Mouse (Mus musculus) urinary bladder, postnatal 14 days (tissue): ENCODE data around the gene Arid4a.
"Not testable (repeated sequence)": the region's sequence is repeated elsewhere in the genome, so short reads cannot be mapped to it uniquely, and the experiment has no call there.

Experiments
- DNase-seq: peaks from one replicate; pipeline ENCODE4 v3.0.0; 2021; ENCODE audit warnings: low spot score

The Arid4a gene

DNA sequence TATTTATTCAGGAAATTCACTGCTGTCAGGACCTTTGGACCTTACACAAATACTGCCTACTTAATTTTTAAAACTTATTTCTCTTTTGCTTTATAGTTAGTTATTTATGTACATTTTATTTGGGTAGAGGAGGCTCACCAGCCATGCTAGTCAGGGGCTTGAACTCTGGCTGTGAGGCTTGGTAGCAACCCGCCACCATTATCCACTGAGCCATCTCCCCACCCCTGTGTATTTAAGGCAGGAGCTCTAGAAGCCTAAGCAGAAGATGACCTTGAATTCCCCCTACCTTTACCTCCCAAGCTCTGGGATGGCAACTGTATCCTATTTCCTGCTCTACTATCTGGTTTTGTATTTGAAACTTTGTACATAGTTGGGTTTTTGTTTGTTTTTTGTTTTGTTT is 37.7 kb downstream of the Arid4a start:
- no peak for DNase-seq

DNA sequence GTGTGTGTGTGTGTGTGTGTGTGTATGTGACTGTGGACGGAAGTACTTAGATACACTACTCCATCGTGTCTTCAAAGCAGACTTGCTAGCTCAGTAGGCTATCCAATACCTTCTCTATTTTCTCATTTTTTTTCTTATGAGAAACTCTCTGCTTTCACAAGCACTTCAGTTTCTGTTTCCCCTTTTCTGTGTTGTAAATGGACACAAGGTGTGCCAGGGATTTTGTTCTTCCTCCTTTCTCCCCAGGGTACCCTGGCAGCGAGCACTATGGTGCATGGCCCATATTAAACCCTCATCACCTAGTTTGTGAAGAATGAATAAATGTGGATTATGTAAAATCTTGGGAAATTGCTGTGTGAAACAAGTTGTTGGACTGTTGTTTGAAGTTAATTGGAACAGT is 39.7 kb downstream of the Arid4a start:
- no peak for DNase-seq

DNA sequence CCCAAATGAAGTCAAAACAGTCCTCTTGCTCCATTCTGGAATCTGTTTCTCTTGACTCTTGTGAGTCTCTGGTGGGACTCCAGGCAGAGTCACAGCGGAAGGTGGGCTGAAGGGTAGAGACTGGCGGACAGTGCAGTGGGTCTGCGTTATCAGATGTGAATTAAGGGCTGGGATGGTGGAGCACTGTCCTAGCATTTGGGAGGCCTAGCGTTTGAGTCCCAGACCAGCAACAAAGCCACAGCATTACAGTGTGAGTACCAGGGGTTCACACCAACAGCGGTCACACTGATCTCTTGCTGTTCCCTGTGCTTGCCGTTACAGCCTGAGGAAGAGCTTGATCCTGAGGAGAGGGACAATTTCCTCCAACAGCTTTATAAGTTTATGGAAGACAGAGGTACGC is 44.0 kb downstream of the Arid4a start:
- DNase-seq = no peak

DNA sequence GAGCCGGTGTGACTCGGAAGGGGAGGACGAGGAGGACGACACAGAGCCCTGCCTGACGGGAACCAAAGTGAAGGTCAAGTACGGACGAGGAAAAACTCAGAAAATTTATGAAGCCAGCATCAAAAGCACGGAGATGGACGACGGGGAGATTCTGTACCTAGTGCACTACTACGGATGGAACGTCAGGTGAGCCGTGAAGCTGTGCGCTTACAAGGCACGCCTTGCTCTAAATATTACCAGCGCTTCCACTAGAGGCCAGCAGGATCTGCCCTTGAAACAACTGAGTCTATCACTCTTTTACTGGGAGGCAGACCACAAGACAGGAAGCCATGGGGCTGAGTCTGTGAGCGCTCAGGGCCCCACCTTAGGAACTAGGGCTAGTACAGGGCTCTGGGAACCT is 54.1 kb downstream of the Arid4a start:
- DNase-seq = no peak

DNA sequence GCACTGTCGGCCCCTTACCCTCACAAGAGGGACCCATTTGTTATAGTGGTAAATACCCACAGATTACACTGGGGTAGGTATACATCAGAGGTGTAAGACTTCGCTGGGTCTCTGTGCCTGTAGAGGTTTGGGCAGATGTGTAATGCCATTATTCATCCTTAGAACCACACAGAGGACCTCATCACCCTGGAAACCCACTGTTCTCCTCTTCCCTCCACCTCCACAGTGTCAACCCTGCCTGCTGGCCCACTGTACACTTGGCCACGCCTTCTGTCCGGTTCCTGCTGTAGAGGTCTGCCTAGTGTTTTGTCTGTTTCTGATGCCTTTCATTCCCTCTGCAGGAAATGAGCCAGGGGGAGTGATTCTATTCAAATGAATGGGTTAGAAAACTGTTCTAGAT is 56.3 kb downstream of the Arid4a start:
- DNase-seq = no peak

- no peak for DNase-seq
These were observed 57.4 kb downstream of the Arid4a start for GRCm38 (mm10) chr12:71073113-71073730.

- DNase-seq = no peak
These were observed 70.5 kb downstream of the Arid4a start for GRCm38 (mm10) chr12:71086331-71086730.

DNA sequence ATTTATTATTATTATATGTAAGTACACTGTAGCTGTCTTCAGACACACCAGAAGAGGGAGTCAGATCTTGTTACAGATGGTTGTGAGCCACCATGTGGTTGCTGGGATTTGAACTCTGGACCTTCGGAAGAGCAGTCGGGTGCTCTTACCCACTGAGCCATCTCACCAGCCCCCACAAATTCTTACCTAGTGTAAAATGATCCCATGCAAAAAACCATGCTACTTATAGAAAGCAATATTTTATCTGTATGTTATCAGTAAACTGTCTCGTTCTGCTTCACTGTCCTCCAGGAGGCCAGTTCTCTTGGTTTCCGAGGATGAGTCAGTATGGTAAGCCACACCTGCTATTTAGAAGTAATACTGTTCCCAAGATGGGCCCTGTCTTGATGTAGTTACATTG is 88.5 kb downstream of the Arid4a start:
- DNase-seq = not testable (repeated sequence)

DNA sequence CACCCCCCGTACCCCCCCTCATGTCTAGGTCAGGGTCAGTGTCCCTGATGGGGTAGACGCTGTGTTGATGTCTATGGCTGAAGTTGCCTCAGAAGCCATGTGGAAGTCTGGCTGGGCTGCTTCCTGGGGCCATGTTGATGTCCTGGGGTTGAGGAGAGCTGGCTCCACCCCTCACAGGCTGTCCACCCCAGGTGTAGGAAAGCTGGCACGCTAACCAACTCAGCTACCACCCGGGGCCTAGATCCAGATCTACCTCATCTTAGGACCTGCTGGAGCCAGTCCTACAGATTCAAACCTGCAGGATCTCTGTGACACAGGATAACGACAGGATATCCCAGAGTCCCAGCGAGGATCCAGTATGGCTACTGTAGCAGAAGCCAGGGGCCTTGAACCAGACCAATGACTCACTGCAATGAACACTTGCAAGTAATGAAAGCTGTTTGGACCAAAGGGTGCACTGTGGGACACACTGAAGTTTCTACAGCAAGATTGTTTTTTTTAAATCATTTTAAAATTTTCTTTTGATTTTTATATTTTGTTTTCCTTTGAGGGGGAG is 91.5 kb downstream of the Arid4a start:
- DNase-seq = no peak

DNA sequence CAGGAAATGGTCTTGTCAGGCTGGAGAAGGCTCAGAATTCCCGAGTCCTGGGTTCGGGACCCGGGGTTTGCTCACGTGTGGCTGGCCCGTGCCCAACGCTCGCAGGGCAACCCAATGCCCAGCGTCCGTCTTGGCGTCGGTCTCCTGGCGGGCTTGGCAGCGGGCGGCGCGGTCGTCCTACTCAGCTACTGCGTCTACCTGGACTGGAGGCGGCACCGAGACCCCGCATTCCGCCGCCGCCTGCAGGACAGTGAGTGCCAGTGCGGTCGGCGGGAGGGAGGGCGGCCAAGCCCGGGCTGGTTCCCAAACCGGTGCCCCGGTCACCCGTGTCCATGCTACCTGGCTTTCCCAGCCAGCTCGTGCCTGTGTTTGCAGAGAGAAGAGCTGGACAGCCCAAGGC is 95.5 kb downstream of the Arid4a start, which contains the start of gene Tomm20l:
Gene Tomm20l, plus strand, starts transcription at position 98 of the 400 bp plus-strand sequence.
- peak; percentile 52 for DNase-seq

DNA sequence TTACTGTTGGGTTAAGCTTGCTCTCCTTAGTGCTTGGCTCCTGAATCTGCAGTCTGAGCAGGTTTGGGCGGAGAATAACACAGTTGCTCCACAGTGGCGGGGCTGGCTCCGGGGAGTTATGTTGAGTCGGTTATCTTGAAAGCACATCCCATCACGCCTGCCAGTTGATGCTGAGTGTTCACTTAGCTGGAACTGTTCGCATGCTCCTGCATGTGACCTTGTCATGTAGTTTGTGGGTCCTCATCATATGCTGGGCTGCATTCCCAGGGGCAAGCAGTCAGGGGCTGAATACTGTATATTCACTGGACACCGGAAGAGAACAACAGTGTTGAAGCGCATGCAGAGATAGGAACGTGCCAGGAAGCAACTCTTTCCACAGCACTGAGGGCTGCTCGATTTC is 97.3 kb downstream of the Arid4a start:
- DNase-seq = no peak

DNA sequence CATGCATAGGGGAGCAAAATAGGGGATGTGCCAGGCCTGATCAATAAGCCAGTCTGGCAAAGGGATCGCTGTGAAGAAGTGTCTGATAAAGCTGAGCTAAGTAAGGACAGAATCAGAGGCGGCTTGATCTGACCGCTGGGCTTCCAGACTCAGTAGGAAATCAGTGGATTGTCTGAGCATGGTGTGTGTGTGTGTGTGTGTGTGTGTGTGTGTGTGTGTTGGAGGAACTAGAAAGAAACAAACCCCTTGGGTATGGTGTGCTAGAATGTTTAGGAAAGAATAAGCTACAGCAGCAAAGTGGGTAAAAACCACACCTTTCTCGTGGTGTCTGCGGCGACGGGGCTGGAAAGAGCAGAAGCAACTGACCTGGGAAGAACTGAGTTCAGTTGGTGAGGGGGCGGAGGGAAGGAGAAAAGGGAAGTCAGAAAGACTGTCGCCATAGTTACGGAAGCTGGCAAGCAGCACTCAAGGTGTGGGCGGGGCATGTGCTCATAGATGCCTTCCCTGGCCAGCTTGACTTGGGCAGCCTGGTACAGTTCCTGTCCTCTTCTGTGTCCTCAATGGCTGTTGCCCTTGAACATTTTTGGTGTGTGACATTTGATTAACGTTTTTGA is 98.0 kb downstream of the Arid4a start:
- peak; percentile 47 for DNase-seq

DNA sequence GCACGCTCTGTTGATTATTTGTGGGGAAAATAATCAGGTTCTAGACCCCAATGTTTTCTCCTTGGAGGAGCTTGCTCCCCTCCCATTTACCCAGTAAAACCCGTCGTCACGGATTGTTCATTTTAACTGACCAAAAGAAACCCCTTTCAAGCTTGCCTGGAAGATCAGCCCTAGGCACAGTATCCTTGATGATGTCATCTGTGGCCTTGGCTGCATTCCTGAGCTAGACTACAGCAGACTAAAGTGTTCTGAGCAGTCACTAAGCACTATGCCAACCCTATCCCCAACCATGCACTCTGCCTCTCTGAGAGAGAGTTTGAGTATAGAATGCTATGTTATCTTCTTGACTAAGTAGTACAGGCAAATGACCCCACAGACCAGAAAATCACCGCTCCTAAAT is 100.6 kb downstream of the Arid4a start:
- no peak for DNase-seq

- DNase-seq = no peak
These were observed 106.9 kb downstream of the Arid4a start for GRCm38 (mm10) chr12:71122731-71123130.

DNA sequence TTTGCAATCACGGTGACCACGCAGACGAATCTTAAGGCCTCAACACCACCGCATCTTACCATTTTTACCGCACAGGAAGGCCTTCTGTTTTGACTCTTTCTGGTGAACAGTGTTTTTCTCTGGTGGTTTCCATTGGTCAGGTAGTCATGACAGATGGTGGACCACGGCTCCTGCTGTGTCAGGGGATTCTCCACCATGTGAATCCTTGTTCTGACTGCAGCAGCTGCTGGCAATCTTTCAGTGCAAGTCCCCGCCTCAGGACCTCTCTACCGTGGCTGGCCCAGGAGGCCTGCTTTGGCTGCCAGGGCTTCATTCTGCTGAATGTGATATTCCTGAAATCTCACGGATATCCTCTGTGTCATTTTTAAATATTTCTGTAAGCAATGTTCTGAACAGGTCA is 107.5 kb downstream of the Arid4a start:
- DNase-seq = no peak

GRCm38 (mm10) chr12:71135581-71135980 is 119.8 kb downstream of the Arid4a start:
- no peak for DNase-seq

GRCm38 (mm10) chr12:71136130-71136973 is 120.6 kb downstream of the Arid4a start, which contains the start of the genes Timm9 and 2700049A03Rik:
Gene Timm9, minus strand, starts transcription at chr12:71136684.
Gene 2700049A03Rik, plus strand, starts transcription at chr12:71136848.
- peak; percentile 72 for DNase-seq

GRCm38 (mm10) chr12:71136974-71137491 is 121.2 kb downstream of the Arid4a start:
- DNase-seq = peak; percentile 87

DNA sequence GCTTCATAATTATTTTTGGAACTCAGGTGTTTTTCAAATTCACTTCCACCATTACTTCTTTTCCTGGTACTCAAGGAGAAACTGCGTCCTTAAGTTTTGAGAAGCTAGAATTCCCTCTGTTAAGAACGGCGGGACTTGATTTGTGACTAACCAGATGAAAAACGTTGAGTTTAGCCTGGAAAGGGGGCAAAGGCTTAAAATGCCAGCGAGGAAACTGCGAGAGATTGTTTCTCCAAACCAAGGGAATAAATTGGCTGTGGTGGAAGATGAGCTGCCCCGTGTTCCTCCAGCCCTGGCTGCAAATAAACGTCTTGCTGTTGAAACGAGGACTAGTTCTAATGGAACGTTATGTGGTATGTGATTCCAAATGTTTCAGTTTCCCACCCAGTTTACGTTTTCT is 121.9 kb downstream of the Arid4a start:
- no peak for DNase-seq

DNA sequence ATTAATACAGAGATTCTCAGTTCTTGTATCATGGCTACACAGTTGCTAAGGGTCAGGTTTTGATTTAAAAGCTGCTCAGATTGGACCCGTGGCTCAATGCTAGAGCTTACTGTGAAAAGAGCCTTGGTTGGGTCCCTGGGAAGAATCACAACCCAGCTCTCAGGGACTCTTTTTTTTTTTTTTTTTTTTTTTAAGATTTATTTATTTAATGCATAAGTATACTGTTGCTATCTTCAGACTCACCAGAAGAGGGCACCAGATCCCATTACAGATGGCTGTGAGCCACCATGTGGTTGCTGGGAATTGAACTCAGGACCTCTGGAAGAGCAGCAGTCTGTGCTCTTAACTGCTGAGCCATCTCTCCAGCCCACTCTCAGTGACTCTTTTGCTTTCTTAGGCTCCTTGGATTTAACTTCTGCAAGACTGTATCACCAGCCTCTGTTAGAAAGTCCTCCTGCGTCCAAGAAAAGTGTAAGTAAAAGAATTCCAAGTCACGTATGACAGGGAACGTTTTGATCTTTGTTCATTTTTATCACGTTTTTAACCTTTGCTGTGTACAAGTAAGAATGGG is 123.6 kb downstream of the Arid4a start:
- no peak for DNase-seq

- no peak for DNase-seq
These were observed 125.4 kb downstream of the Arid4a start for GRCm38 (mm10) chr12:71141189-71141588.

DNA sequence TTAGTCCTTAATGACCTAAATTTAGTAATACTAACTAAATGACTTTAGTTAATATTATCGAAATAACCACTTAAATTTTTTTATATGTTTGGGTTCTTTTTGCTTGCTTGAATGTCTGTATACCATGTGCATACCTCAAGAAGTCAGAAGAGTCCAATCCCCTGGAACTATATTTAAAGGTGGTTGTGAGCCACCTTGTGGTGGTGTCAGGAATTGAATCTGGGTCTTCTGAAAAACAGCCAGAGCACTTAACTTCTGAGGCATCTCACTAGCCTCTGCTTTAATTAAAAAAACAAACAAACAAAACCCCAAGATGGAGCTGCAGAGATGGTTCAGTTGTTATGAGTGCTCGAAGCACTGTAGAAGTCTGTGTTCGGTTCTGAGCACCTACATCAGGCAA is 131.9 kb downstream of the Arid4a start:
- peak; percentile 30 for DNase-seq
